Mouse (Mus musculus) neural tube, embryonic 13.5 days (tissue): ENCODE data around the gene Mycbpap. TPM values are rescaled to one million over a fixed set of nuclear protein-coding genes. Genes with fewer than 3 reads are reported as not detected.

ENCODE experiments used
- ATAC-seq: fragments of 200-750 bp; cut with Nextera tagmentation; 2 replicates; pipeline ENCODE4 v1.8.0; 2017; ENCODE audit warnings: low read depth, mild to moderate bottlenecking, moderate TSS enrichment, moderate library complexity
- H3K27ac ChIP-seq: fragments of 300-500 bp; sonication (generic); replicated peaks from 2 replicates; pipeline ENCODE4 v1.5.1; 2015; ENCODE audit warnings: moderate library complexity, mild to moderate bottlenecking, inconsistent platforms
- H3K27me3 ChIP-seq: fragments of 300-500 bp; sonication (generic); 2 replicates; pipeline ENCODE4 v1.6.1; 2015; ENCODE audit warnings: mild to moderate bottlenecking, inconsistent platforms
- H3K36me3 ChIP-seq: fragments of 300-500 bp; sonication (generic); 2 replicates; pipeline ENCODE4 v1.6.1; 2015; ENCODE audit warnings: mild to moderate bottlenecking, inconsistent platforms
- H3K4me1 ChIP-seq: fragments of 300-500 bp; sonication (generic); replicated peaks from 2 replicates; pipeline ENCODE4 v1.6.1; 2015; ENCODE audit warnings: inconsistent platforms
- H3K4me2 ChIP-seq: fragments of 300-500 bp; sonication (generic); 2 replicates; pipeline ENCODE4 v1.6.1; 2015; ENCODE audit warnings: inconsistent platforms, mild to moderate bottlenecking, moderate library complexity
- H3K4me3 ChIP-seq: fragments of 300-500 bp; sonication (generic); 2 replicates; pipeline ENCODE4 v1.5.1; 2015; ENCODE audit warnings: mild to moderate bottlenecking, inconsistent platforms
- H3K9ac ChIP-seq: fragments of 300-500 bp; sonication (generic); 2 replicates; pipeline ENCODE4 v1.6.1; 2015; ENCODE audit warnings: moderate library complexity, mild to moderate bottlenecking, inconsistent platforms
- H3K9me3 ChIP-seq: fragments of 300-500 bp; sonication (generic); 2 replicates; pipeline ENCODE4 v1.6.1; 2016; ENCODE audit warnings: inconsistent platforms
- WGBS: fragments of 180-500 bp; shearing (Covaris S2); methylation state at CpG from one replicate; pipeline ENCODE4 v1.1.7; 2015; 5-methylcytosine and 5-hydroxymethylcytosine counted together
- polyA plus RNA-seq: library from polyadenylated mRNA; unstranded; fragments of >200 nt; fragmentation: Nextera tagmentation; extraction: Ambion mirVana; gene quantifications from 2 replicates; pipeline ENCODE4 v1.2.1, GENCODE M21; 2015

Gene Mycbpap
- polyA plus RNA-seq, 1 experiment from 2014 or later: 1.9 TPM

- H3K27me3 ChIP-seq: no peaks in the 10 kb centered on the region
- no peak overlapping the region for H3K9ac ChIP-seq
- no peaks in the 10 kb centered on the region; the same call in 1 of the 2 replicates for H3K4me1 ChIP-seq
- ATAC-seq: no peak
- H3K9me3 ChIP-seq: no peaks in the 10 kb centered on the region
- H3K4me3 ChIP-seq: no peak overlapping the region
- H3K4me2 ChIP-seq: no peak overlapping the region
- H3K36me3 ChIP-seq: no peaks in the 10 kb centered on the region
- no peak overlapping the region for H3K27ac ChIP-seq
- WGBS: 46% methylated on average over 9 of the region's 9 CpGs
Observed at GRCm38 (mm10) chr11:94526171-94526879, 4.8 kb upstream of the Mycbpap start.

GRCm38 (mm10) chr11:94513452-94513851 lies 8.1 kb downstream of the Mycbpap start:
- Histone ChIP-seq H3K9ac (no peak overlapping the region), H3K4me2 (no peak overlapping the region), H3K4me3 (no peak overlapping the region), H3K9me3 (no peaks in the 10 kb centered on the region), H3K4me1 (no peaks in the 10 kb centered on the region), H3K36me3 (no peaks in the 10 kb centered on the region), H3K27ac (no peak overlapping the region), H3K27me3 (no peaks in the 10 kb centered on the region)
- ATAC-seq: no peak
- WGBS: 58% methylated on average over 9 of the region's 9 CpGs

GRCm38 (mm10) chr11:94508976-94509375 lies 12.6 kb downstream of the Mycbpap start:
- Histone ChIP-seq H3K4me1 (no peaks in the 10 kb centered on the region), H3K36me3 (no peaks in the 10 kb centered on the region), H3K9ac (no peak overlapping the region), H3K4me2 (no peak overlapping the region), H3K4me3 (no peak overlapping the region), H3K27me3 (no peaks in the 10 kb centered on the region), H3K9me3 (no peaks in the 10 kb centered on the region), H3K27ac (no peak overlapping the region)
- ATAC-seq: no peak
- 92% methylated on average over 10 of the region's 10 CpGs for WGBS

GRCm38 (mm10) chr11:94501482-94501881 lies 20.1 kb downstream of the Mycbpap start:
- Histone ChIP-seq H3K36me3 (no peaks in the 10 kb centered on the region), H3K4me1 (peaks cover 26% of the 10 kb centered on the region), H3K4me2 (no peak overlapping the region), H3K27ac (no peak overlapping the region), H3K4me3 (no peak overlapping the region), H3K9ac (no peak overlapping the region), H3K9me3 (no peaks in the 10 kb centered on the region), H3K27me3 (peaks cover 46% of the 10 kb centered on the region)
- 92% methylated on average over 8 of the region's 8 CpGs for WGBS
- no peak for ATAC-seq

GRCm38 (mm10) chr11:94500362-94500761 lies 21.2 kb downstream of the Mycbpap start:
- H3K4me3 ChIP-seq: 0 out of 2 replicates have a peak overlapping the region, but pooled peaks have one; percentile 28
- ATAC-seq: no peak
- H3K36me3 ChIP-seq: no peaks in the 10 kb centered on the region
- no peak overlapping the region for H3K27ac ChIP-seq
- WGBS: 27% methylated on average over 8 of the region's 8 CpGs
- no peak overlapping the region for H3K9ac ChIP-seq
- H3K27me3 ChIP-seq: peaks cover 49% of the 10 kb centered on the region
- H3K4me1 ChIP-seq: peaks cover 26% of the 10 kb centered on the region
- H3K9me3 ChIP-seq: no peaks in the 10 kb centered on the region
- peak overlapping the region; percentile 55; the same call in 1 of the 2 replicates for H3K4me2 ChIP-seq

DNA sequence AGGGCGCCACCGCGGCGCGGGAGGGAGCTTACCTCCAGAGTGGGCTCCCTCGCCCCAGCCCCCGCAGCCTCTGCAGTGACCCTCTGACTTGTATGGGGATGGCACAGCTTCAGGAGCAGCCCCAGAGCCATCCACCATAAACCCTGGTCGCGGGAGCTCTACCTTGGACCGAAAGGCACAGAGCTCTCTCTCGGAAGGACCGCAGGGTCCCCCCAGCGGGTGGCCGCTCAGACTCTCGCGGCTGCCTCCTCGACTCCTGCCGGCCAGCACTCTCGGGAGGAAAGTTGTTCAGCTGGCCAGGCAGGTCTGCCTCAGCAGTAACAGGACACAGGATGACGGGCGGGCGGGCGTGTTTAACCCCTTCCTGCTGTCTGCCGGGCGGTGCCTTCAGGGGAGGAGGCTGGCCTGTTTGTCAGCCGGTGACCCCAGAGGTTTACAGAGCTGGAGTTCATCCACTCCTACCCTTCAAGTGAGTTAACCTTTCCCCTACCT lies 21.8 kb downstream of the Mycbpap start, which contains the start of gene Epn3:
Epn3 (minus strand) TSS at position 314 of the 492 bp plus-strand sequence.
- Histone ChIP-seq H3K27ac (no peak within 1 kb of the TSS), H3K4me2 (peak within 1 kb of the TSS; percentile 55), H3K9me3 (no peaks in the 10 kb centered on the region), H3K9ac (peak within 1 kb of the TSS; percentile 61), H3K27me3 (peaks cover 49% of the 10 kb centered on the region), H3K4me1 (peaks cover 26% of the 10 kb centered on the region), H3K4me3 (peak within 1 kb of the TSS; percentile 28), H3K36me3 (no peaks in the 10 kb centered on the region)
- peak; percentile 51; the same call in 1 of the 2 replicates for ATAC-seq
- WGBS: 2% methylated on average over 26 of the region's 26 CpGs

GRCm38 (mm10) chr11:94499035-94499434 lies 22.5 kb downstream of the Mycbpap start:
- peak overlapping the region; percentile 55 for H3K4me2 ChIP-seq
- peak; percentile 45; the same call in 1 of the 2 replicates for ATAC-seq
- 0% methylated on average over 2 of the region's 2 CpGs for WGBS
- H3K9ac ChIP-seq: peak overlapping the region; percentile 61; the same call in 1 of the 2 replicates
- H3K36me3 ChIP-seq: no peaks in the 10 kb centered on the region
- H3K27me3 ChIP-seq: peaks cover 49% of the 10 kb centered on the region
- peaks cover 26% of the 10 kb centered on the region for H3K4me1 ChIP-seq
- no peak overlapping the region for H3K27ac ChIP-seq
- no peaks in the 10 kb centered on the region for H3K9me3 ChIP-seq
- no peak overlapping the region for H3K4me3 ChIP-seq

DNA sequence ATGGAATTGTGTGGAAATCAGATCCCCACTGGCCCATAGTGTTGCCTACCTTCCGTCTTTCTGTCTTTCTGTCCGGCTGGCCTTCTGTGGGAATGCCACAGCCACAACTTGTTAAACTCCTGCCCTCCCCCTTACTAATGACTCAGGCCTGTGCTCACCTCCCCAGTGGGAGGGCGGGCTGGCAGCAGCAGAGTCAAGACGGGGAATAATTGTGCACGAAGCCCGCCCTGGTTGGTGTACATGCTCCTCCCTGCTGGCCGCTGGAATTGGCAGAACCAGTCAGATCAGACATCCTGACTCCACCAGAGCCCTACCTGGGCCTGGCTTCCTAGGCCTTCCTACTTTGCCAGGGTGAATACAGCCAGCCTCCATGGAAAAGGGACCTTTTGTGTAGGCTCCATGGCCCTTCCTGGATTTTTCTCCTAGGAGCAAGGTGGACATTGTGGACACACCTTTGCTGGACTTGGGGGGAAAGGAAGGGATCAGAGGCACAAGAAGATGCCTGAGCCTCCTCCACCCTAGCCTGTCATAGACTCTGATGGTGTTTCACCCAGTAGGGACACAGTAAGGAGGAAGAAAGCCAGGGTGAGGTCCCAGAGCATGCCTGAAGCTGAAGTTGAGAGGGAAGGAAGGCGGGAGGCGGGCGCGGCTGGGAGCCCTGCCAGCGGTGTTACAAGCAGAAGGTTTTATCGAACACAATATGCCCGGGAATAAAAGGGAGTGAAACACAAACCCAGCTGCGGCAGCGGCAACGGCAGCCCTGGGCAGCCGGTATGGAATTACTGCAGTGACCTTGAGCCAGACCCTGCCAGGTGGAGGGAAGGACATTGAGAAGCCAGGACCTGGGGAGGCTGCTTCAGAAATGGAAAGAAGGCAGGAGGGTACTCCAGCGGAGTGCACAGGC lies 23.2 kb downstream of the Mycbpap start:
- peak overlapping the region; percentile 43 for H3K27ac ChIP-seq
- peaks cover 26% of the 10 kb centered on the region for H3K4me1 ChIP-seq
- H3K27me3 ChIP-seq: peaks cover 49% of the 10 kb centered on the region
- whole genome bisulfite sequencing: 24% methylated on average over 19 of the region's 19 CpGs
- no peak; the same call in 1 of the 2 replicates for ATAC-seq
- H3K9me3 ChIP-seq: no peaks in the 10 kb centered on the region
- H3K36me3 ChIP-seq: no peaks in the 10 kb centered on the region
- H3K9ac ChIP-seq: peak overlapping the region; percentile 27; the same call in 1 of the 2 replicates
- peak overlapping the region; percentile 55 for H3K4me2 ChIP-seq
- no peak overlapping the region for H3K4me3 ChIP-seq

DNA sequence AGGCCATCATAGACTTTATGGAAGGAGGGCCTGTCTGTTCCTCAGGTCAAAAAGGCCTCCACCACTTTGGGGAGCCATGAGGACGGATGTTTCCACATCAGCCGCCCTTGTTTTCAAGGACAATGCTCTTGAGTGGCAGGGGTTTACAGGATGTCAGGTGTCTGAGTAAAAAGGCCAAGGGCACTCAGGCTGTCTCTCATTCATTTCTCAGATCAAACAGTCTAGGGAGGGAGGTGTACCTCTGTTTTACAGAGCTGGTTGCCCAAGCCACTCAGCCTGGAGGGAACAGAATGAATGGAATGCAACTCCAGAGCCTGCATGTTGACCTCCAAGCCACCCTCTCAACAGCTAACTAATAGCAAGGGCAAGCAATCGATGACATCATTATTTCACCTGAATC lies 26.1 kb downstream of the Mycbpap start:
- no peak overlapping the region for H3K4me2 ChIP-seq
- H3K9ac ChIP-seq: no peak overlapping the region
- H3K4me1 ChIP-seq: peaks cover 39% of the 10 kb centered on the region
- H3K27me3 ChIP-seq: peaks cover 65% of the 10 kb centered on the region
- ATAC-seq: no peak
- H3K36me3 ChIP-seq: no peaks in the 10 kb centered on the region
- H3K27ac ChIP-seq: no peak overlapping the region
- H3K4me3 ChIP-seq: no peak overlapping the region
- WGBS: 83% methylated on average over 3 of the region's 3 CpGs
- H3K9me3 ChIP-seq: no peaks in the 10 kb centered on the region

- H3K4me3 ChIP-seq: peak overlapping the region; percentile 51
- H3K36me3 ChIP-seq: no peaks in the 10 kb centered on the region
- H3K9ac ChIP-seq: 0 out of 2 replicates have a peak overlapping the region, but pooled peaks have one; percentile 75
- H3K9me3 ChIP-seq: no peaks in the 10 kb centered on the region
- H3K27ac ChIP-seq: no peak overlapping the region
- H3K4me2 ChIP-seq: peak overlapping the region; percentile 70
- H3K27me3 ChIP-seq: peaks cover 50% of the 10 kb centered on the region
- peaks cover 13% of the 10 kb centered on the region for H3K4me1 ChIP-seq
- WGBS: 65% methylated on average over 7 of the region's 7 CpGs
- ATAC-seq: no peak
Observed at GRCm38 (mm10) chr11:94491749-94492099, 29.8 kb downstream of the Mycbpap start.

GRCm38 (mm10) chr11:94491035-94491748 lies 30.4 kb downstream of the Mycbpap start:
- ATAC-seq: no peak
- no peaks in the 10 kb centered on the region for H3K36me3 ChIP-seq
- peaks cover 13% of the 10 kb centered on the region for H3K4me1 ChIP-seq
- no peaks in the 10 kb centered on the region for H3K9me3 ChIP-seq
- H3K27ac ChIP-seq: no peak overlapping the region
- peak overlapping the region; percentile 51 for H3K4me3 ChIP-seq
- peaks cover 49% of the 10 kb centered on the region for H3K27me3 ChIP-seq
- 5% methylated on average over 55 of the region's 55 CpGs for WGBS
- peak overlapping the region; percentile 70 for H3K4me2 ChIP-seq
- H3K9ac ChIP-seq: peak overlapping the region; percentile 75
